Mouse (Mus musculus) limb, embryonic 15.5 days (tissue): ENCODE measurements around the gene Uhrf1bp1. TPM values are rescaled to one million over a fixed set of nuclear protein-coding genes. Genes with fewer than 3 reads are reported as not detected.

Experiments
- ATAC-seq: fragments of 200-750 bp; cut with Nextera tagmentation; 2 replicates; pipeline ENCODE4 v1.8.0; 2017; ENCODE audit warnings: low read depth, moderate TSS enrichment; ENCODE audit not compliant: insufficient number of reproducible peaks, low FRiP score, low TSS enrichment
- H3K27ac ChIP-seq: fragments of 300-500 bp; sonication (generic); 2 replicates; pipeline ENCODE4 v1.5.1; 2015; ENCODE audit warnings: moderate library complexity, mild to moderate bottlenecking, inconsistent platforms
- H3K27me3 ChIP-seq: fragments of 300-500 bp; sonication (generic); 2 replicates; pipeline ENCODE4 v1.6.1; 2015; ENCODE audit warnings: inconsistent platforms
- H3K36me3 ChIP-seq: fragments of 300-500 bp; sonication (generic); 2 replicates; pipeline ENCODE4 v1.6.1; 2015; ENCODE audit warnings: inconsistent platforms
- H3K4me1 ChIP-seq: fragments of 300-500 bp; sonication (generic); 2 replicates; pipeline ENCODE4 v1.6.1; 2015; ENCODE audit warnings: inconsistent platforms
- H3K4me2 ChIP-seq: fragments of 300-500 bp; sonication (generic); 2 replicates; pipeline ENCODE4 v1.6.1; 2015; ENCODE audit warnings: mild to moderate bottlenecking, inconsistent platforms
- H3K4me3 ChIP-seq: fragments of 300-500 bp; sonication (generic); 2 replicates; pipeline ENCODE4 v1.5.1; 2015; ENCODE audit warnings: mild to moderate bottlenecking, inconsistent platforms
- H3K9ac ChIP-seq: fragments of 300-500 bp; sonication (generic); 2 replicates; pipeline ENCODE4 v1.6.1; 2015; ENCODE audit warnings: inconsistent platforms
- H3K9me3 ChIP-seq: fragments of 300-500 bp; sonication (generic); 2 replicates; pipeline ENCODE4 v1.6.1; 2016; ENCODE audit warnings: inconsistent platforms
- WGBS: fragments of 180-500 bp; shearing (Covaris S2); methylation state at CpG from one replicate; pipeline ENCODE4 v1.1.7; 2015; 5-methylcytosine and 5-hydroxymethylcytosine counted together
- polyA plus RNA-seq: library from polyadenylated mRNA; unstranded; fragments of >200 nt; fragmentation: Nextera tagmentation; extraction: Ambion mirVana; gene quantifications from 2 replicates; pipeline ENCODE4 v1.2.1, GENCODE M21; 2015

Uhrf1bp1 gene
- polyA plus RNA-seq, 1 experiment from 2014 or later: 5.7 TPM

DNA sequence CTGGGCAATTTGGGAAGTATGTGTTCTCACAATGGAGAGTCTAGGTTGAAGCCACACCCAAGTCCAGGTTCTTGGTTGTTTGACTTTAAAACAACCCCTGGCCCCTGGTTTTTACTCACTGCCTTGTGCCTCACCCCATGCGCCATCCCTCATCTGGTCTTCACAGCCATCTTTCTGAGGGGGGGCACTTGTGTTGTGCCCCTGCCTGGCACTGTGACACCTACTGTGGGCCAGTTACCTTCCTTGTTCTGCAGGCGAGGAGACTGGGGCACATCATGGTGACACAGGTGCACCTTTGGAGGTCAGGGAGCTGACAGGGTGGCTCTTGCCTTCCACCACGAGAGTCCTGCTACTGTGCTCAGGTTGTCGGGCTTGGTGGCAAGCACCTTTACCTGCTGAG lies 85.9 kb downstream of the Uhrf1bp1 start:
- Histone ChIP-seq H3K27ac (0 out of 2 replicates have a peak overlapping the region, but pooled peaks have one; percentile 27), H3K4me2 (no peak overlapping the region), H3K4me3 (no peak overlapping the region), H3K4me1 (peaks cover 69% of the 10 kb centered on the region), H3K9me3 (no peaks in the 10 kb centered on the region), H3K9ac (no peak overlapping the region), H3K36me3 (no peaks in the 10 kb centered on the region), H3K27me3 (no peaks in the 10 kb centered on the region)
- WGBS: 79% methylated on average over 4 of the region's 4 CpGs
- no peak for ATAC-seq

DNA sequence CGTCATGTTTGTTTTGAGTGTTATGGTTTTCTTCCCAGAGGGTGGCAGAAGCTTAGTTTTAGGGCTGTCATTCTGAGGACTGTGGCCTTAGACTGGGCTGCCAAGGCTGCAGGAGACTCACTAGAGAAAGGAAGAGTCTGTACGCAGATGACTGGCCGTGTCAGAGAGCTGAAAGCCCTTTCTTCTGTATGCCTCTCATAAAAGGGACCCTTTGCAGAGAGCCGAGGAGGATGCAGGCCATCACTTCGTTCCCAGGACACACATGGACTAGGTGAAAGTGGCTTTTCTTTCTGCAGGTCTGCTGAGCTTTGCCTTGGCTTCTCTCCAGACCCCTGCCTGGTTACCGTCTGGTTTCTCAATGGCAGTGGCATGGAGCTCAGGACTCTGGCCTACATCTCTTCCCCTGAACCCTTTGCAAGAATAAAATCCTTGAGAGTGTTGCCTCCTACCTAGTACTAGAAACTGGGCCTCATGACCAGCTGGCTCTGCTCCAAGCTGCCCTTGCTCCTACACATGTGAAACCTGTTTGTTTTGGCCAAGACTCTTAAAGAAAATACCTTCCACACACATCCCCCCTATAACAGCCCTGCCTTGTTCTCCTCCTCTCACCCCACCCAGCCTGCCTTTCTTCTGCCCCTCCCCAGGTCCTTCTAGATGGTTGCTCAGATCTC lies 89.4 kb downstream of the Uhrf1bp1 start:
- Histone ChIP-seq H3K9ac (no peak overlapping the region), H3K9me3 (no peaks in the 10 kb centered on the region), H3K4me3 (no peak overlapping the region), H3K36me3 (no peaks in the 10 kb centered on the region), H3K4me1 (peaks cover 41% of the 10 kb centered on the region), H3K27ac (peak overlapping the region; percentile 90), H3K27me3 (no peaks in the 10 kb centered on the region), H3K4me2 (no peak overlapping the region)
- WGBS: 27% methylated on average over 6 of the region's 6 CpGs
- peak; percentile 75 for ATAC-seq

DNA sequence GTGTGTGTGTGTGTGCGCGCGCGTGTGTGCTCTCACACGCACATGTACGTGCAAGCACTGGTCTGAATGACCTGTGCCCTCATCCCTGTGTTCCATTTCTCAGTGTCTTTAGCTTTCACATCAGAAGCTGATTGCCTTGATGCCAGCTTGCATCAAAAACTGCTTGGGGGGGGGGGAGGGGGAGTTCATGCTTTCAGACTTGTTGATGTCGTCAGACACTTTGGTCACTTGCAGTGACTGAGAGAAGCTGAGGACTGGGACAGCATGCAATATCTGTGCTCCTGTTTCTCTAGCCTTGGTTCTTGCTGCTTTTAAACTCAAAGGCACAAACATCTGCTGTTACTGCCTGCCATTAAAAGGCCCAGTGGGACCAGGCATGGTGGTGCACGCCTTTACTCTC lies 90.1 kb downstream of the Uhrf1bp1 start:
- H3K4me1 ChIP-seq: peaks cover 34% of the 10 kb centered on the region

DNA sequence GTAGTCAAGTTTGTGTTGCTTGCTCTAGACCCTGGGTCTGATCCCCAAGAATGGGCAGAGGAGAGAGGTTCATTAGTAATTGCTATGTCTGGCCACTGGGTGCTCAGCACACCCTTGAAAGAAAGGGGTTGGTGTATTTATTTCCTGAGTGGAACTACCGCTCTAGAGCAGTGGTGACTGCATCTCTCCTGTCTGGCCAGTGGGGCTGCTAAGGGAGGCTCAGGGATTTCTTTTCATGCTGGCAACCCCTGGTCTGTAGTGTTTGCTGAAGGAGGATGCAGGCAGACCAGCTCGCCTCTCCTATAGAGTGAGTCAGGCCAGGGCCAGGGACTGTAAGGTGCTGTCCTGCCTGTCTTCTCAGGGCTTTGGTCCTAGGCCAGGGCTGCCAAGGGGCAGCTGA lies 90.9 kb downstream of the Uhrf1bp1 start:
- peaks cover 28% of the 10 kb centered on the region for H3K4me1 ChIP-seq
- no peaks in the 10 kb centered on the region for H3K9me3 ChIP-seq
- H3K4me3 ChIP-seq: no peak overlapping the region
- H3K27me3 ChIP-seq: no peaks in the 10 kb centered on the region
- H3K27ac ChIP-seq: peak overlapping the region; percentile 90; the same call in 1 of the 2 replicates
- no peak; the same call in 1 of the 2 replicates for ATAC-seq
- no peak overlapping the region for H3K9ac ChIP-seq
- no peak overlapping the region for H3K4me2 ChIP-seq
- 62% methylated on average over 2 of the region's 2 CpGs for WGBS
- no peaks in the 10 kb centered on the region for H3K36me3 ChIP-seq

More for the DNA sequence above, 90.1 kb downstream of the Uhrf1bp1 start:
- WGBS: 75% methylated on average over 8 of the region's 8 CpGs
- Histone ChIP-seq H3K9ac (no peak overlapping the region), H3K27ac (peak overlapping the region; percentile 90), H3K9me3 (no peaks in the 10 kb centered on the region), H3K4me2 (no peak overlapping the region), H3K36me3 (no peaks in the 10 kb centered on the region), H3K4me3 (no peak overlapping the region), H3K27me3 (no peaks in the 10 kb centered on the region)
- ATAC-seq: no peak

Other genes starting within 250 kb of the Uhrf1bp1 start
- 84.9 and 85.0 TPM in 2 replicates for gene Nudt3, start 232.9 kb upstream of the Uhrf1bp1 start, polyA plus RNA-seq
- gene RPS10-NUDT3, start 221.2 kb upstream of the Uhrf1bp1 start, polyA plus RNA-seq: not detected in 2 replicates
- gene Rps10, start 219.8 kb upstream of the Uhrf1bp1 start, polyA plus RNA-seq: 793 and 967 TPM in 2 replicates
- gene Pacsin1, start 200.9 kb upstream of the Uhrf1bp1 start, polyA plus RNA-seq: 2.5 and 3.4 TPM in 2 replicates
- gene Spdef, start 127.5 kb upstream of the Uhrf1bp1 start, polyA plus RNA-seq: 0.12 TPM in 1 of 2 replicates, not detected in the other
- 16.4 and 17.0 TPM in 2 replicates for gene D17Wsu92e, start 35.8 kb upstream of the Uhrf1bp1 start, polyA plus RNA-seq
- gene Snrpc, start 18.3 kb upstream of the Uhrf1bp1 start, polyA plus RNA-seq: 270 and 277 TPM in 2 replicates
- gene Anks1, start 52.9 kb downstream of the Uhrf1bp1 start, polyA plus RNA-seq: 12.3 and 13.0 TPM in 2 replicates
- gene Taf11, start 53.4 kb downstream of the Uhrf1bp1 start, polyA plus RNA-seq: 59.0 and 60.9 TPM in 2 replicates
- gene Tcp11, start 224.2 kb downstream of the Uhrf1bp1 start, polyA plus RNA-seq: 1.5 TPM in 2 replicates